Mouse (Mus musculus) myocyte (in vitro differentiated cells): ENCODE measurements around the gene Faim. TPM values are rescaled to one million over a fixed set of nuclear protein-coding genes. Genes with fewer than 3 reads are reported as not detected.

ENCODE experiments used
- H3K27me3 ChIP-seq: one replicate; pipeline ENCODE4 v1.6.1; 2011; ENCODE audit not compliant: control insufficient read depth, insufficient read depth, insufficient read length
- H3K36me3 ChIP-seq: one replicate; pipeline ENCODE4 v1.6.1; 2011; ENCODE audit not compliant: control insufficient read depth, insufficient read depth
- H3K4me2 ChIP-seq: one replicate; pipeline ENCODE4 v1.6.1; 2011; ENCODE audit warnings: low read depth, control low read depth
- H3K4me3 ChIP-seq: one replicate; pipeline ENCODE4 v1.5.1; 2011; ENCODE audit warnings: mild to moderate bottlenecking, control low read depth, moderate library complexity
- H3K79me2 ChIP-seq: one replicate; pipeline ENCODE4 v1.6.1; 2011; ENCODE audit not compliant: control insufficient read depth, insufficient read depth
- H3ac ChIP-seq: one replicate; pipeline ENCODE4 v1.6.1; 2011; ENCODE audit not compliant: control insufficient read depth, insufficient read length
- CEBPB ChIP-seq: IDR thresholded peaks from 2 replicates; pipeline ENCODE4 v1.6.1; 2011; ENCODE audit warnings: mild to moderate bottlenecking, moderate library complexity; ENCODE audit not compliant: poor library complexity, insufficient read depth, severe bottlenecking
- E2F4 ChIP-seq: IDR thresholded peaks from one replicate; pipeline ENCODE4 v1.6.1; 2011; ENCODE audit warnings: mild to moderate bottlenecking, control low read depth, moderate library complexity; ENCODE audit not compliant: insufficient read depth
- MAX ChIP-seq: IDR thresholded peaks from one replicate; pipeline ENCODE4 v1.6.1; 2011; ENCODE audit warnings: low read depth, mild to moderate bottlenecking, control low read depth
- MYOD1 ChIP-seq, 3 experiments: IDR thresholded peaks; one replicate each; pipeline ENCODE4 v1.6.1; 2011; ENCODE audit warnings: control low read depth in 2 of 3, low read depth in 2 of 3, mild to moderate bottlenecking in 2 of 3, moderate library complexity in 1 of 3; ENCODE audit not compliant: insufficient read length in 2 of 3, control insufficient read depth in 1 of 3
- MYOG ChIP-seq, 3 experiments: IDR thresholded peaks; one replicate each; pipeline ENCODE4 v1.6.1; 2011; ENCODE audit warnings: control low read depth in 2 of 3, low read depth in 2 of 3, mild to moderate bottlenecking in 2 of 3; ENCODE audit not compliant: insufficient read length in 2 of 3, control insufficient read depth in 1 of 3, insufficient read depth in 1 of 3
- POLR2A ChIP-seq: IDR thresholded peaks from one replicate; pipeline ENCODE4 v1.6.1; 2011; ENCODE audit warnings: low read depth, mild to moderate bottlenecking, control low read depth, moderate library complexity; ENCODE audit not compliant: insufficient read length
- POLR2AphosphoS2 ChIP-seq: IDR thresholded peaks from one replicate; pipeline ENCODE4 v1.6.1; 2011; ENCODE audit warnings: low read depth, control low read depth; ENCODE audit not compliant: insufficient read length
- REST ChIP-seq: IDR thresholded peaks from one replicate; pipeline ENCODE4 v1.6.1; 2011; ENCODE audit warnings: mild to moderate bottlenecking, control low read depth, moderate library complexity; ENCODE audit not compliant: insufficient read depth, insufficient read length
- SRF ChIP-seq: IDR thresholded peaks from one replicate; pipeline ENCODE4 v1.6.1; 2011; ENCODE audit warnings: low read depth; ENCODE audit not compliant: control insufficient read depth, insufficient read length
- TCF12 ChIP-seq: IDR thresholded peaks from one replicate; pipeline ENCODE4 v1.6.1; 2011; ENCODE audit warnings: mild to moderate bottlenecking, control low read depth; ENCODE audit not compliant: poor library complexity, insufficient read depth, severe bottlenecking
- TCF3 ChIP-seq: IDR thresholded peaks from one replicate; pipeline ENCODE4 v1.6.1; 2011; ENCODE audit warnings: low read depth, control low read depth; ENCODE audit not compliant: insufficient read length
- USF1 ChIP-seq: IDR thresholded peaks from one replicate; pipeline ENCODE4 v1.6.1; 2011; ENCODE audit warnings: low read depth, mild to moderate bottlenecking, control low read depth, moderate library complexity
- polyA plus RNA-seq: library from polyadenylated mRNA; unstranded; fragments of >200 nt; fragmentation: generic; extraction: Trizol; gene quantifications from one replicate; pipeline ENCODE4 v1.2.1, GENCODE M21; 2012; ENCODE audit warnings: missing spikeins

Gene Faim
- polyA plus RNA-seq, 1 experiment = 17.3 TPM

DNA sequence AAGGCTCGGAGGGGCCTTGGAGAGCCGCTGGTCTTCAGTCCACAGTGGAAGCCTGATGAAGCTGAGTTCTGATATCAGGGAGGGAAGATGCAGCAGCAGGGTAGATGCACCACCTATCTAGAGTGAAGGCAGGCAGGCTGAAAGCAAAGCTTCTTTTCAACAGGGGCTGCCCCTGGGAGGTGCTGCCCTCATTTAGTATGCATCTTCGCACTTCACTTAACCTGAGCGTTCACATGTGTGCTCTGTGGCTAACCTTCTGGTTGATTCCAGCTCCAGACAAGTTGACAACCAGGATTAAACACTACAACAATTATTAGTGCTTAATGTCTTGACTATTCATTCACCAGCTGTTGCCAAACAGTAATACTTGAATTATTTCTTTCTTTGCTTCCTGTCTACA lies 7.9 kb downstream of the Faim start:
- no peak for TF ChIP-seq MAX
- no peak for TF ChIP-seq TCF3
- no peak for TF ChIP-seq POLR2A
- no peak for TF ChIP-seq USF1
- no peak for TF ChIP-seq TCF12
- no peak for TF ChIP-seq REST
- no peak for TF ChIP-seq POLR2AphosphoS2
- no peak for TF ChIP-seq MYOD1 (IDR thresholded peaks at IDR 0.05; ENCODE audit: control insufficient read depth in 1 of 3, insufficient read length in 2 of 3, low read depth in 2 of 3)
- no peak for TF ChIP-seq MYOG (IDR thresholded peaks at IDR 0.05; ENCODE audit: control insufficient read depth in 1 of 3, insufficient read depth in 1 of 3, insufficient read length in 2 of 3, low read depth in 2 of 3)
- no peak for TF ChIP-seq SRF
- TF ChIP-seq E2F4 = no peak
- no peak for TF ChIP-seq CEBPB
- H3K4me2 ChIP-seq = no peak overlapping the region
- H3K79me2 ChIP-seq = no peaks in the 10 kb centered on the region
- H3K27me3 ChIP-seq = no peaks in the 10 kb centered on the region
- H3K36me3 ChIP-seq = no peaks in the 10 kb centered on the region
- no peak overlapping the region for H3ac ChIP-seq
- H3K4me3 ChIP-seq = no peak overlapping the region

DNA sequence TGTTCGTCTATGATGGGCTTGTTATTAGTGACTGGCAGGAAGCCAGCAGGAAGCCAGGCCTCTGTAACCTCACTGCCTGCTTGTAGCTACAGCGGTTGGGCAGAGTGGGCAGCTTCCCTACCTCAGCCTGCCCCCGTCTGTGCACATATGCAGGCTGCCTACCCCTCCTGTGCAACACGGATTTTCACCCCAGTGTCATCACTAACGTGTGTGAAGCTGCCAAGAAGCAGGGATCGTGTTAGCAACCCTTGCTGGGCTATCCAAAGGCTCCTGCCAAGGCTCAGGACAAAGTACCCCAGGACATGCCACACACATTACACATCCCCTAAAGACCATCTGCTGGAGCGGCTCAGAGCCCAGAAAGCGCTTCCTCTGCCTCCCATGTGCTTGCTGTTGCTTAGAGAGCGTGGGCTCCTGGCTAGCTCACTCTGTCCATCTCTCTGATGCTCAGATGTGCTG lies 13.7 kb downstream of the Faim start:
- TF ChIP-seq REST (no peak), MYOD1 (IDR thresholded peaks at IDR 0.05; ENCODE audit: control insufficient read depth in 1 of 3, insufficient read length in 2 of 3, low read depth in 2 of 3) (no peak), POLR2AphosphoS2 (no peak), SRF (no peak), POLR2A (no peak), E2F4 (no peak), MAX (no peak), TCF3 (no peak), USF1 (no peak), MYOG (IDR thresholded peaks at IDR 0.05; ENCODE audit: control insufficient read depth in 1 of 3, insufficient read depth in 1 of 3, insufficient read length in 2 of 3, low read depth in 2 of 3) (no peak), CEBPB (no peak), TCF12 (no peak)
- no peaks in the 10 kb centered on the region for H3K27me3 ChIP-seq
- H3ac ChIP-seq = no peak overlapping the region
- H3K79me2 ChIP-seq = no peaks in the 10 kb centered on the region
- no peak overlapping the region for H3K4me2 ChIP-seq
- H3K36me3 ChIP-seq = peaks cover 5% of the 10 kb centered on the region
- no peak overlapping the region for H3K4me3 ChIP-seq

DNA sequence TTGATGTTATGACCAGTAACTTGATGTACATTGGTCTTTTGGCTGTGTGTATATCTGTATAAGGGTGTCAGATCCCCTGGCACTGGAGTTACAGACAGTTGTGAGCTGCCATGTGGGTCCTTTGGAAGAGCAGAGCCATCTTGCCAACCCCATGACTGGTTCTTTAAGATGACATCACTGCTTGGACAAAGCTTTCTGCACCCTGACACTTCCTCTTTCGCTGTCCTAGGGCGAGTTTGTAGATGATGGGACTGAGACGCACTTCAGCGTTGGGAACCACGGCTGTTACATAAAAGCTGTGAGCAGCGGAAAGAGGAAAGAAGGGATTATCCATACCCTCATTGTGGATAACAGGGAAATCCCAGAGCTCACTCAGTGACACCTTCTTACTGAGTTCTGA lies 15.2 kb downstream of the Faim start:
- Histone ChIP-seq H3K4me2 (no peak overlapping the region), H3K36me3 (peaks cover 5% of the 10 kb centered on the region), H3K79me2 (no peaks in the 10 kb centered on the region), H3ac (no peak overlapping the region), H3K4me3 (no peak overlapping the region), H3K27me3 (no peaks in the 10 kb centered on the region)
- no peak for TF ChIP-seq CEBPB
- no peak for TF ChIP-seq TCF3
- no peak for TF ChIP-seq REST
- TF ChIP-seq E2F4 = no peak
- TF ChIP-seq MYOG (IDR thresholded peaks at IDR 0.05; ENCODE audit: control insufficient read depth in 1 of 3, insufficient read depth in 1 of 3, insufficient read length in 2 of 3, low read depth in 2 of 3) = no peak
- TF ChIP-seq TCF12 = no peak
- no peak for TF ChIP-seq MAX
- TF ChIP-seq SRF = no peak
- no peak for TF ChIP-seq USF1
- no peak for TF ChIP-seq MYOD1 (IDR thresholded peaks at IDR 0.05; ENCODE audit: control insufficient read depth in 1 of 3, insufficient read length in 2 of 3, low read depth in 2 of 3)

DNA sequence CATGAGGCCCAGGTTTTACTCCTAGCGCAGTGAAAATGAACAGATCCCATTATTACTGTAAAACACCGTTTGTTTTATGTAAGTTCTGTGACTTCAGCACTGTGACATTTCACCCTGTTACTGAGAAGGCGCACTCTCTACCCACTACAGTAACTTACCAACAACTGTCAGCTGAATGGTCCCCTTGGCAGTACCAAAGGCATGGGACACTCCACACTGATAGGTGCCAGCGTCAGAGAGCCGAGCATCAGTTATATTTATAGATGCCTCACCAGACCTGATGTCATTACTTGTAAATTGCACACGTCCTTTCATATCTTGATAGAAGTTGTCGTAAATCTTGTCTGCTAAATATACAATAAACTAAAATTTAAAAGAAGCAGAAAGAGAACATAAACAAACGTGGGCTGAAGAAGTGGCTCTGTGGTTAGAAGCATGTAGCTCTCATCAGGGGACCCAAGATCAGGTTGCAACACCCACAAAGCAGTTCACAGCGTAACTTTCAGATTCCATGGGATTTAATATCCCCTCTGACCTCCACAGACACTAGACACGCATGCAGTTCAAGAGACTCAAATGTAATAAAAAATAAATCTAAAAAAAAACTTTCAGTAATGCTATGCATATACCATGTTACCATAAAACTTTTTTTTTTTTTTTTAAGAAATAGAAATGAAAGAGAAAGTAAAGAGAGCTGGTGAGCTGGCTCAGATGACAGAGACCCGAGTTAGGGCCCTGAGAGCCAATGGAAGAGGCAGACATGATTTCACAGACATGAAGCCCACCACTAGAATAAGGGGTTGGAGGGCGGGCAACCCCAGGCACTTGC lies 23.1 kb downstream of the Faim start:
- H3ac ChIP-seq = no peak overlapping the region
- TF ChIP-seq SRF (no peak), USF1 (no peak), MYOD1 (IDR thresholded peaks at IDR 0.05; ENCODE audit: control insufficient read depth in 1 of 3, insufficient read length in 2 of 3, low read depth in 2 of 3) (no peak), MYOG (IDR thresholded peaks at IDR 0.05; ENCODE audit: control insufficient read depth in 1 of 3, insufficient read depth in 1 of 3, insufficient read length in 2 of 3, low read depth in 2 of 3) (no peak), E2F4 (no peak), MAX (no peak), CEBPB (no peak), TCF3 (no peak), TCF12 (no peak), POLR2AphosphoS2 (no peak), REST (no peak), POLR2A (no peak)
- H3K4me3 ChIP-seq = peak overlapping the region; percentile 8
- H3K27me3 ChIP-seq = no peaks in the 10 kb centered on the region
- H3K4me2 ChIP-seq = peak overlapping the region; percentile 67
- H3K79me2 ChIP-seq = no peaks in the 10 kb centered on the region
- no peaks in the 10 kb centered on the region for H3K36me3 ChIP-seq
